Mouse (Mus musculus) G1E (cell line): Measurements from ENCODE around the gene Klhl2. TPM values are rescaled to one million over a fixed set of nuclear protein-coding genes. Genes with fewer than 3 reads are reported as not detected.

ENCODE experiments used
- ATAC-seq: 2 replicates; pipeline ENCODE4 v1.8.0; 2016; ENCODE audit warnings: mild to moderate bottlenecking; ENCODE audit not compliant: insufficient number of reproducible peaks, poor library complexity, low FRiP score, severe bottlenecking; ENCODE audit errors: extremely low read depth
- DNase-seq: peaks from one replicate; pipeline ENCODE4 v3.0.0; 2012; ENCODE audit warnings: low spot score
- H3K27me3 ChIP-seq: 2 replicates; pipeline ENCODE4 v1.6.1; 2012; ENCODE audit warnings: mild to moderate bottlenecking, low read length, inconsistent platforms; ENCODE audit not compliant: insufficient read depth
- H3K36me3 ChIP-seq: replicated peaks from 2 replicates; pipeline ENCODE3; 2012; ENCODE audit warnings: mild to moderate bottlenecking, inconsistent platforms
- H3K4me1 ChIP-seq: 2 replicates; pipeline ENCODE4 v1.6.1; 2012; ENCODE audit warnings: low read depth, low read length, inconsistent platforms, mixed read lengths; ENCODE audit not compliant: insufficient read depth
- H3K4me3 ChIP-seq: 2 replicates; pipeline ENCODE4 v1.5.1; 2012; ENCODE audit warnings: low read depth, mild to moderate bottlenecking, inconsistent platforms, low read length, moderate library complexity, mixed read lengths
- H3K9me3 ChIP-seq: replicated peaks from 2 replicates; pipeline ENCODE4 v1.6.1; 2012; ENCODE audit warnings: inconsistent platforms
- CTCF ChIP-seq: IDR thresholded peaks from 2 replicates; pipeline ENCODE4 v1.5.1; 2012; ENCODE audit warnings: low read depth, low read length, inconsistent platforms, mixed read lengths
- GATA1 ChIP-seq: IDR thresholded peaks from 2 replicates; pipeline ENCODE4 v1.6.1; 2012; ENCODE audit warnings: borderline replicate concordance, low read length, inconsistent platforms, mixed read lengths
- GATA2 ChIP-seq: IDR thresholded peaks from 2 replicates; pipeline ENCODE4 v1.6.1; 2012; ENCODE audit warnings: low read depth, low read length, inconsistent platforms, borderline replicate concordance
- POLR2AphosphoS5 ChIP-seq: IDR thresholded peaks from 2 replicates; pipeline ENCODE4 v1.6.1; 2012; ENCODE audit warnings: low read depth, low read length, inconsistent platforms; ENCODE audit not compliant: insufficient replicate concordance
- TAL1 ChIP-seq: conservative IDR thresholded peaks from 2 replicates; pipeline ENCODE4 v1.6.1; 2012; ENCODE audit warnings: low read depth, low read length, inconsistent platforms, mixed read lengths
- polyA plus RNA-seq: library from polyadenylated mRNA; stranded (reverse); fragments of >175 nt; gene quantifications from 2 replicates; pipeline ENCODE4 v1.2.3, GENCODE M21; 2012
- total RNA-seq, 2 experiments: library from RNA; stranded (forward) in 1 of 2; stranded (reverse) in 1 of 2; fragments of 200-1000 nt in 1 of 2; fragments of >200 nt in 1 of 2; fragmentation: Nextera tagmentation in 1 of 2; gene quantifications; 2 replicates each; pipeline ENCODE4 v1.2.3; 2014 to 2017

Gene Klhl2
- total and polyA plus RNA-seq, 3 experiments = 4.2 to 14.2 (median 8.6) TPM

DNA sequence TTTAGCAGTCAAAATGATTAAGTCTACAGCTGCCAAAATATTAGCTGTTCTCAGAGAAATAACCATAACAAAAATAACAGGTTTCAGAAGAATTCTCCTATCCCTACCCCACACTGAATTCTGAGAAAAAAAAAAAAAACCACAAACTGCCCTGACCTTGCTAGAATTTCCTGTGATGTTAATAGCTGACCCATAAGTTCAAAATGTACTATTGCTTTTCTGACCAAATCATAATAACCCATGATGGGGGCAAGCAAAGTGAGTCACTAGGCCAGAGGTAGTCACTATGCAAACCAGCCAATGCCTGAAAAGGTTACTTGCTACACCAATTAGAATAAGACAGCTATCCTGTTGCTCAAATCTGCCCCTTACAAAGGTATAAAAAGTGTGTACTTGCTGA lies 142.3 kb downstream of the Klhl2 start:
- TF ChIP-seq TAL1 = no peak
- TF ChIP-seq CTCF = no peak
- no peak for TF ChIP-seq POLR2AphosphoS5
- no peak for TF ChIP-seq GATA1
- no peak for TF ChIP-seq GATA2
- Histone ChIP-seq H3K9me3 (no peaks in the 10 kb centered on the region), H3K27me3 (no peaks in the 10 kb centered on the region), H3K36me3 (no peaks in the 10 kb centered on the region), H3K4me1 (no peaks in the 10 kb centered on the region), H3K4me3 (no peak overlapping the region)
- no peak for ATAC-seq
- DNase-seq = no peak

- H3K9me3 ChIP-seq = no peaks in the 10 kb centered on the region
- no peak overlapping the region for H3K4me3 ChIP-seq
- TF ChIP-seq GATA1 = no peak
- ATAC-seq = no peak
- H3K4me1 ChIP-seq = no peaks in the 10 kb centered on the region
- no peak for DNase-seq
- no peaks in the 10 kb centered on the region for H3K36me3 ChIP-seq
- no peaks in the 10 kb centered on the region; the same call in 1 of the 2 replicates for H3K27me3 ChIP-seq
Measured at GRCm38 (mm10) chr8:64703191-64703590, 146.6 kb downstream of the Klhl2 start.

- H3K36me3 ChIP-seq = no peaks in the 10 kb centered on the region
- no peaks in the 10 kb centered on the region for H3K4me1 ChIP-seq
- H3K4me3 ChIP-seq = no peak within 1 kb of the TSS
- H3K27me3 ChIP-seq = peaks cover 14% of the 10 kb centered on the region
- ATAC-seq (no peak), DNase-seq (no peak)
- no peaks in the 10 kb centered on the region for H3K9me3 ChIP-seq
- TF ChIP-seq GATA2 = no peak
Measured at GRCm38 (mm10) chr8:64692651-64693201, 157.1 kb downstream of the Klhl2 start, which contains the start of gene Cpe. Cpe (minus strand) TSS chr8:64693054.

- Histone ChIP-seq H3K4me3 (no peak overlapping the region), H3K36me3 (no peaks in the 10 kb centered on the region), H3K27me3 (peaks cover 14% of the 10 kb centered on the region), H3K9me3 (no peaks in the 10 kb centered on the region), H3K4me1 (no peaks in the 10 kb centered on the region)
- no peak for ATAC-seq
- TF ChIP-seq POLR2AphosphoS5 (no peak), GATA1 (no peak), TAL1 (no peak), GATA2 (no peak), CTCF (no peak)
- DNase-seq = no peak
Measured at GRCm38 (mm10) chr8:64691591-64692401, 158.0 kb downstream of the Klhl2 start.

DNA sequence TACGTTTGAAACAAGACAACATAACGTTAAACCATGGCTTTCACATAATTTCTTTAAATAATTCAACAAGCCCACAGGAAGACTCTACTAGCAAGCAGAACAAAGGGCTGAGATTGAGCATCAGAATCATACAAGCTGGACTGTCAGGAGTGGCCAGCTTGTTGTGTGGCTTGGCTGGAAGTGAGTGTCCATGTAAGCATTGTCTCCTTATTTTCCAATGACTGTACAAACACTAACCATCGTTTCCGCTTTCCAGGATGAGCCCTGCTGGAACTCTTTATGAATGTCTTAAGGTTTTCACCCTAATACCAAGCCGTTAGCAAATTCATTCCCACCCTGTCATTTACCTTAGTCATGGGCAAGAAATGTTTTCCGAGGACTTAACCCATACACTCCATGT lies 159.0 kb downstream of the Klhl2 start:
- H3K27me3 ChIP-seq = peaks cover 14% of the 10 kb centered on the region
- DNase-seq = no peak

GRCm38 (mm10) chr8:64690306-64690705 lies 159.5 kb downstream of the Klhl2 start:
- H3K36me3 ChIP-seq = no peaks in the 10 kb centered on the region
- H3K27me3 ChIP-seq = peaks cover 14% of the 10 kb centered on the region
- no peak for ATAC-seq
- H3K4me3 ChIP-seq = no peak overlapping the region
- no peak for DNase-seq
- no peaks in the 10 kb centered on the region for H3K9me3 ChIP-seq
- no peak for TF ChIP-seq POLR2AphosphoS5
- no peak for TF ChIP-seq TAL1
- no peak for TF ChIP-seq GATA1
- TF ChIP-seq CTCF = no peak
- TF ChIP-seq GATA2 = no peak
- no peaks in the 10 kb centered on the region for H3K4me1 ChIP-seq

More for the DNA sequence above, 159.0 kb downstream of the Klhl2 start:
- H3K4me1 ChIP-seq = no peaks in the 10 kb centered on the region
- no peak for ATAC-seq
- no peak for TF ChIP-seq TAL1
- no peak for TF ChIP-seq POLR2AphosphoS5
- no peak for TF ChIP-seq GATA1
- TF ChIP-seq GATA2 = no peak
- TF ChIP-seq CTCF = no peak
- no peak overlapping the region for H3K4me3 ChIP-seq
- no peaks in the 10 kb centered on the region for H3K9me3 ChIP-seq
- H3K36me3 ChIP-seq = no peaks in the 10 kb centered on the region

Other genes with a start within 250 kb of the Klhl2 start
- gene Cpe, start 157.0 kb downstream of the Klhl2 start, total RNA-seq (2014; fragmentation: Nextera tagmentation) = not detected in 2 replicates
- gene Cpe, start 157.0 kb downstream of the Klhl2 start, total RNA-seq (2017) = 0.11 and 0.12 TPM in 2 replicates
- gene Cpe, start 157.0 kb downstream of the Klhl2 start, polyA plus RNA-seq = not detected in 2 replicates
- 130 and 139 TPM in 2 replicates for gene Msmo1, start 116.2 kb downstream of the Klhl2 start, total RNA-seq (2014; fragmentation: Nextera tagmentation)
- 552 and 571 TPM in 2 replicates for gene Msmo1, start 116.2 kb downstream of the Klhl2 start, total RNA-seq (2017)
- gene Msmo1, start 116.2 kb downstream of the Klhl2 start, polyA plus RNA-seq = 3.2 and 3.7 TPM in 2 replicates
- gene Tmem192, start 97.2 kb upstream of the Klhl2 start, total RNA-seq (2014; fragmentation: Nextera tagmentation) = 28.4 and 31.2 TPM in 2 replicates
- gene Tmem192, start 97.2 kb upstream of the Klhl2 start, total RNA-seq (2017) = 24.2 and 25.4 TPM in 2 replicates
- gene Tmem192, start 97.2 kb upstream of the Klhl2 start, polyA plus RNA-seq = 42.5 and 48.1 TPM in 2 replicates
- gene Trim75, start 137.8 kb upstream of the Klhl2 start, total RNA-seq (2014; fragmentation: Nextera tagmentation) = not detected in 2 replicates
- gene Trim75, start 137.8 kb upstream of the Klhl2 start, total RNA-seq (2017) = 0.05 and 0.06 TPM in 2 replicates
- not detected in 2 replicates for gene Trim75, start 137.8 kb upstream of the Klhl2 start, polyA plus RNA-seq
- not detected in 2 replicates for gene Trim61, start 168.5 kb upstream of the Klhl2 start, total RNA-seq (2014; fragmentation: Nextera tagmentation)
- gene Trim61, start 168.5 kb upstream of the Klhl2 start, total RNA-seq (2017) = 0.05 TPM in 1 of 2 replicates, not detected in the other
- gene Trim61, start 168.5 kb upstream of the Klhl2 start, polyA plus RNA-seq = not detected in 2 replicates
- not detected in 2 replicates for gene Trim60, start 168.6 kb upstream of the Klhl2 start, total RNA-seq (2014; fragmentation: Nextera tagmentation)
- gene Trim60, start 168.6 kb upstream of the Klhl2 start, total RNA-seq (2017) = 0.06 and 0.11 TPM in 2 replicates
- not detected in 2 replicates for gene Trim60, start 168.6 kb upstream of the Klhl2 start, polyA plus RNA-seq
- gene Apela, start 187.3 kb upstream of the Klhl2 start, total RNA-seq (2014; fragmentation: Nextera tagmentation) = not detected in 2 replicates
- not detected in 2 replicates for gene Apela, start 187.3 kb upstream of the Klhl2 start, total RNA-seq (2017)
- gene Apela, start 187.3 kb upstream of the Klhl2 start, polyA plus RNA-seq = not detected in 2 replicates
- gene Gm10663, start 225.0 kb upstream of the Klhl2 start, total RNA-seq (2014; fragmentation: Nextera tagmentation) = not detected in 2 replicates
- gene Gm10663, start 225.0 kb upstream of the Klhl2 start, total RNA-seq (2017) = not detected in 2 replicates
- gene Gm10663, start 225.0 kb upstream of the Klhl2 start, polyA plus RNA-seq = not detected in 2 replicates